Mouse (Mus musculus) layer of hippocampus, postnatal 36 days (tissue): ENCODE data around the gene Gpr55. TPM values are rescaled to one million over a fixed set of nuclear protein-coding genes. Genes with fewer than 3 reads are reported as not detected.
A peak's percentile ranks its signal among the peaks of the same experiment; 100 is the strongest.

ENCODE experiments used
- DNase-seq, 2 experiments: peaks; one replicate each; pipeline ENCODE4 v3.0.0; 2022
- total RNA-seq, 2 experiments: library from RNA; stranded (reverse); gene quantifications; 2 replicates each; pipeline ENCODE4 v1.2.3; 2021

The Gpr55 gene
- total RNA-seq, 2 experiments from 2014 or later = not detected

- no peak for DNase-seq
Measured at GRCm38 (mm10) chr1:85913078-85913755, 47.6 kb downstream of the Gpr55 start.

GRCm38 (mm10) chr1:85908754-85909590, 51.8 kb downstream of the Gpr55 start:
- no peak for DNase-seq

- no peak for DNase-seq
Measured at GRCm38 (mm10) chr1:85906892-85907291, 53.9 kb downstream of the Gpr55 start.

DNA sequence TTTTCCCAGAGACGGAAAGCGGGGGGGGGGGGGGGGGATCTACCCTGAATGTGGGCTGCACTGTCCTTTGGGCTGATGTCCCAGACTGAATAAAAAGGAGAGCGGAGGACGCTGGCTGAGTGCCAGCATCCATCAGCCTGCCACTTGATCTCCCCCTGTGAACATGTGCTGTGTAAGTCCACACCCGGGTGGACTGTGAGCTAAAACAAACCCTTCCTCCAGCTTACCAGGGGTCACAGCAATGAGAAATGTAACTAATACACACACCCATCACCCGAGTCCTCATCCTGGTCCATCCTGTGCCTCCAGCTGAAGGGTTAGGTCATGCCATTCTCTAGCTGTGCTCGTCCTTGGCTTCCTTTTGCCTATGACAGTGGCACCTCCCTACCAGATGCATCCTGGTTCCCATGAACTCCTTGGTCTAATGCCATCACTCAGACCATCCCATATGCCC, 58.7 kb downstream of the Gpr55 start:
- no peak for DNase-seq

DNA sequence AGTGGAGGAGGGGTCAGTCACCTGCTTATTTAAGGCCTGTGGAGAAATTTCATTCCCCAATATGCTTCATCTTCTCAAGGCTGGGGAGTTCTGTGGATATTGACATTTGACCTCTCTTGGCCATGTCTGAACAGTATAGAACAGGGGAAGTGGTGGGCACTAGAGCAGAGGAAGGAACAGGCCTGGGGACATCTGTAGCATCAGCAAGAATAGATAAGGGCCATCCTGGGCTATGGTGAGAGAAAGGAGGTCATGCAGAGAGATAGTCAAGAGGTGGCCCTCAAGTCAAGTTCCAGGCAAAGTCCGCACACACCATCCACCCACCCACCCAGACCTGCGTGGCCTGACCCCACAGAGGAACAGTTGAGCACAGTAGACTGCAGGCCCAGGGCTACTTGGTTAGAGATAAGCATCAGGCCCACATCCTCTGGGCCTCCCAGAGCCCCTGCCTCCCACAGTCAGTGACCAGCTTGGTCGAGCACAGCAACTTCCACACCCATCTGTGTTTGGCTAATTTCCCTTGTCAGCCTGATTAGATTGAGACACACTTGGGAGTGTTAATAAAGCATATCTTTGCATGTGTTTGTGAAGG, 59.2 kb downstream of the Gpr55 start:
- no peak for DNase-seq

- no peak for DNase-seq
Measured at GRCm38 (mm10) chr1:85900521-85901333, 60.1 kb downstream of the Gpr55 start.

DNA sequence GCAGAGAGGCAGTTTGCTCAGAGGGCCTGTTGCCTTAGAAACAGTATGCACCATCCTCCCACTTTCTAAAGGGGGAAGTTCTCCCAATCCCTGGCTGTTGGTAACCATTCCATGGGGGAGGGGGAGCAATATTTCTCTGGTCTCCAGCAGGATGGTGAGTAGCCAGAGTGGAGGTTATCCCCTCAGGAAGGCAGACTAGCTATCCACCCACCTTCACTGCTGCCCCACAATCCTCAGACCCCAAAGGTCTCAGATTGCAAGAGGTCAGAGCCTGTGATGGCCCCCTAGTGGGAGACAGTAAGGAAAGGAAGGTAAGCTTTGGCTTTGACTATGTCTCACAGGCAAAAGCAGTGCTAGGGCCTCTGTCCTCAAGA, 61.4 kb downstream of the Gpr55 start:
- DNase-seq = peak; percentile 52 to 54

- DNase-seq = no peak
Measured at GRCm38 (mm10) chr1:85898761-85899387, 61.9 kb downstream of the Gpr55 start.

DNA sequence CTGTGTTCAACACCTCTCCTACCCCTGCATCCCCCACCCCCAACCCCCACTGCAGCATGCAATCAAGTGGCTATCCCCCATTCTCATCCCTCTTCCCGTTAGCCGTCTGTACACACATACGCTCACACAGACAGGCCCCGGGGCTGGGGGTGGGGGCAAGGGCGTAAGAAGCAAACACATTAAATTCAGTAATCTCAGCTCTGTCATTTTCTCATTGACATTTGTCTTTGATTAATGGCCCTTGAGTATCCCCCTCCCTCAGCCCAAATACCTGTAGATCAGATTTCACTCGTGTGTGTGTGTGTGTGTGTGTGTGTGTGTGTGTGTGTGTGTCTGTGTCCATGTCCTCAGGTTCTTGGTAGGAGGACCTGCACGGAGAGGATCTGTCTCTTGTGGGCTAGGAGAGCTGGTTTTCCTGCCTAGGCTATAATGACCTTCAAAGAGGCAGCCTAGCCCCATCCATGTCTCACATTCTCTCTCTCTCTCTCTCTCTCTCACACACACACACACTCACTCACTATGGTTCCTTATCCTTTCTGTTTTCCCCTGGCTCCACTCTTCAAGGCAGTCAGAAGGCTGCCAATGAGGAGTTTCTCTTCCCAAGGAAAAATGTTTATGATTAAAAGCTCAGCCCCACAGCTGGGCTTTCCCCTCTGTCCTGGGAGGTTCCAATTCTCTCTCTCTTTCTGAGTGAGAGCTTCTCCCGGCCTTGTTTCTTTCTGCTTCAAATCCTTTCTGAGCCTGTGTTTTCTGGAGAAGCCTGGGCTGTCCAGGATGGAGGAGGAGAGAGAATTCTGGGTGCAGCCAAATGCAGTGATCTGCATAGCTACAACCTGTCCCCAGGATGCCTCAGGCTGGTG, 62.7 kb downstream of the Gpr55 start:
- DNase-seq = no peak

GRCm38 (mm10) chr1:85896781-85897700, 63.8 kb downstream of the Gpr55 start:
- no peak for DNase-seq

- DNase-seq = no peak
Measured at GRCm38 (mm10) chr1:85896110-85896509, 64.7 kb downstream of the Gpr55 start.

- peak in 1 of 2 experiments; percentile 62 for DNase-seq
Measured at GRCm38 (mm10) chr1:85895391-85895837, 65.4 kb downstream of the Gpr55 start.

DNA sequence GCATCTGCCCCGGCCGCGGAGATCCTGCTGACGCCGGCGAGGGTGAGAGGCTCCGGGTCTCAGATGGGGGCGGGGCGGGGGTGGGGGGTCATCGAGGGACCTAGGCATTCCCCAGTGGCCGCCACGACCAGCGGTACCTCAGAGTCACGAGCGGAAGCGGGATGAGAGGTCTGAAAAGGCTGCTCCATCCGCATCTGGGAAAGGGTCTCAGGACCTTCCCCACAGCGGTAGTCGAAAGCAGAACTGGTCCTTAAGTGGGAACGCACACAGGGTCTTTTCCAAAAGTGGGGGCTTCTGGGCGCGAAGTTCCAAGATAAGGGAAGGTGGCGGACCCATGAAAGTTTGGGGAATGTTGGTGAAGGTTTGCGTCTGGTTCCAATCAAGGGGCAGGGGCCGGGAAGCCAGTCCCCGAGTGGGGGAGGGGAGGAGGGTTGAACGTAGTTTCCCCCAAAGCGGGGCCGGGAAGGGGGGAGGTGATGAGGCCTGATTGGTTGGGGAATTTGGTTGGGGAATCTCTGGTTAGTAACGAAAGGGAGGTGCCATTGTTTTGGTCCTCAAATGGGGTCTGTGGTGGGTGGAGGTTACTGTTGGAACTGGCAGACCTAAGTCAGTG, 66.0 kb downstream of the Gpr55 start:
- DNase-seq = no peak

GRCm38 (mm10) chr1:85894231-85894747, 66.5 kb downstream of the Gpr55 start, which contains the start of gene Itm2c:
TSS of gene Itm2c (plus strand) at chr1:85894281.
- peak; percentile 90 to 92 for DNase-seq

Other genes starting within 250 kb of the Gpr55 start
- gene A630001G21Rik, start 182.4 kb downstream of the Gpr55 start, total RNA-seq = under 1 TPM; 0.38 to 0.52 TPM
- 100 to 1,000 TPM; 142 to 153 TPM for gene Cab39, start 167.6 kb downstream of the Gpr55 start, total RNA-seq
- 100 to 1,000 TPM; 719 to 827 TPM for gene Itm2c, start 66.7 kb downstream of the Gpr55 start, total RNA-seq
- gene 4933407L21Rik, start 32.5 kb downstream of the Gpr55 start, total RNA-seq = 1 to 10 TPM; 3.0 to 3.4 TPM
- 1 to 10 TPM in 1 of 2 experiments, under 1 TPM in 1; 0.35 to 1.3 TPM for gene Spata3, start 55.8 kb upstream of the Gpr55 start, total RNA-seq
- 10 to 100 TPM; 11.4 TPM for gene 2810459M11Rik, start 84.9 kb upstream of the Gpr55 start, total RNA-seq
- 100 to 1,000 TPM; 104 to 108 TPM for gene Psmd1, start 103.4 kb upstream of the Gpr55 start, total RNA-seq
- not detected for gene Htr2b, start 151.0 kb upstream of the Gpr55 start, total RNA-seq
- gene Gm21972, start 172.6 kb upstream of the Gpr55 start, total RNA-seq = 1 to 10 TPM; 3.2 to 4.3 TPM
- gene Armc9, start 193.8 kb upstream of the Gpr55 start, total RNA-seq = 10 to 100 TPM; 38.1 to 44.0 TPM